Mouse (Mus musculus) heart, adult 18-20 months (tissue): ENCODE measurements around the gene Slain1. TPM values are rescaled to one million over a fixed set of nuclear protein-coding genes. Genes with fewer than 3 reads are reported as not detected.
"Not testable (repeated sequence)": the region's sequence is repeated elsewhere in the genome, so short reads cannot be mapped to it uniquely, and the experiment has no call there.

Experiments
- DNase-seq, 2 experiments: peaks; one replicate each; pipeline ENCODE4 v3.0.0; 2021 to 2022; ENCODE audit warnings: mixed read lengths in 1 of 2
- microRNA-seq, 2 experiments: library from miRNA; unstranded; fragments of <30 nt; microRNA quantifications; one replicate each; pipeline ENCODE4 v1.2.0; 2022
- total RNA-seq, 2 experiments: library from RNA; stranded (reverse); gene quantifications; 2 replicates each; pipeline ENCODE4 v1.2.3; 2021

Slain1 gene
- total RNA-seq, 2 experiments from 2014 or later = 0.15 to 1.2 TPM

- peak; percentile 34 to 68 for DNase-seq
These were observed 70.8 kb downstream of the Slain1 start for GRCm38 (mm10) chr14:103720637-103721355.

DNA sequence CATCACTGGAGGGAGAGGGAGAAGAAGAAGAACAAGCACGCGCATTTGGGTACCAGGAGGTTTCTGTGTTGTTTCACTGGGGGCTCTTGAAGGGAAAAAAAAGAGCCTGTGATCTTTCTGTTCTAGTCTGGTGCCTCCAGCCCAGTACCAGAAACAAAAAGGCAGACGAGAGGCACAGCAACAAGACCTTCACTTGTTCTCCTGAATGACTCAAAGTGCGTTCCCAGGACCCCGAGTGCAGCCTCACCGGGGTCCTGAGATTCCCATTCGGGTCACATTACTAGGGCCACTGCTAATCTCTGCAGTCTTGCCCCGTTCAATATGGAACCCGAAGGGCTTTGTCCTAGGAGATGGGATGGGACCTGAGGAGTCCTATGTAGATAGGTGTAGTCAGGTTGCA, 73.3 kb downstream of the Slain1 start:
- no peak for DNase-seq

DNA sequence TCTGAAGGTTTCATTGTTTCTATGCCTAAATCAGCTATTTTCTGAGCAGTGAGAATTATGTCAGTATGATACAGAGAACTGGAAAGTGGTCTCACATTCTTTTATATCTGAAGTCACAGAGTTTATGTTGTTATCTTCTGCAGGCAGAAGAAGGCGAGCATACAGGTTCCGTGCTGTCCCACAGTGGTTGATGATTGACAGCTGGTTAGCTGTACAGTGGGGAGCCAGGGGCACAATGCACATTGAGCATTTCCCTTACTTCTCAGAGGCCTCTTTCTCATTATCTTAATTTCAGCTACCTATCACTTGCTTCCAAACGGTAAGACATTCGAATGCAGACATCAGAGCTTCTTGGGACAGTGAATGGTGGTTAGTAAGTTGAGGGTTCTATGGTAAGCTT, 73.8 kb downstream of the Slain1 start:
- no peak for DNase-seq

- DNase-seq = no peak
These were observed 78.5 kb downstream of the Slain1 start for GRCm38 (mm10) chr14:103728506-103728905.

GRCm38 (mm10) chr14:103728951-103729725, 79.1 kb downstream of the Slain1 start:
- DNase-seq = no peak

DNA sequence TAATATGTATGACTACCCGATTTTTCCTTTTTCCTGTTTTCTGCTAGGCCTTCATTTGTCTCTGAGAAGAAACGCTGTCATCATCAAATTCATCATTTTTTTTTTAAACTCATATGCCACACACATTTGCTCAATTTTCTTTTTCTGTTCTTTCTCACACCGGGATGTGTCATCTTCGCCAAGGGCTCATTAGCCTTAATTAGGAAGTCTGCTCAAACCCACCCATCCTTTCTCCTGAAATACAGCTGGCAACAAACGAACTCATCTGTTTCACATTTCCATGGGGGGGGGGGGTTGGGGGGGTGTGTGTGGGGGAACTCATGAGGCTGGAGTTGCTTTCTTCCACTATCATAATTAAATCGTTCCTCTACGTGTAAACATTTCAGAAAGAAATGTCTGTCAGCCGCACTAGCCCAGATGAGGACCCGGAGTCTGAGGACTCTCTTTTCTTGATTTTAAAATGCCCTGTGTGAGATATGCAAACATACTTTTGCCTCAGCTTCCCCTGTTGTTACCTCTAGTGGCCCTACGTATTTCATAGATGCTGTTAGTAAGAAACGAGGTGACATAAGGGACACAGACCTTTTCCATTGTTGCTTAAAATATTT, 79.8 kb downstream of the Slain1 start:
- DNase-seq = no peak

DNA sequence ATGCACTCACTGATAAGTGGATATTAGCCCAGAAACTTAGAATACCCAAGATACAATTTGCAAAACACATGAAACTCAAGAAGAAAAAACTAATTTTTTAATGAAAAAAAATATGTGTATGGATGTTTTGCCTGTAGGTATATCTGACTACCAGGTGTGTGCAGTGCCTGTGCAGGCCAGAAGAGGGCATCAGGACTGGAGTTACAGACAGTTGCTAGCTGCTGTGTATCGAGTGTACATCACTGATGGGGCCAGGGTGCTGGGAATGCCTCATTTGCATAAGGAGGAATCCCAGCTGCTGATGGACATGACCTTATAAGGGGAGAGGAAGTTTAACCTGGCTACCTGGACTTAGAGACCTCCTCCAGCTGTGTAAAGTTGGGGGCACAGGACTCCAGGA, 82.6 kb downstream of the Slain1 start:
- DNase-seq = no peak

GRCm38 (mm10) chr14:103741216-103741615, 91.2 kb downstream of the Slain1 start:
- DNase-seq = peak in 1 of 2 experiments; percentile 11

- DNase-seq = peak in 1 of 2 experiments; percentile 62
These were observed 92.1 kb downstream of the Slain1 start for GRCm38 (mm10) chr14:103742150-103742549.

DNA sequence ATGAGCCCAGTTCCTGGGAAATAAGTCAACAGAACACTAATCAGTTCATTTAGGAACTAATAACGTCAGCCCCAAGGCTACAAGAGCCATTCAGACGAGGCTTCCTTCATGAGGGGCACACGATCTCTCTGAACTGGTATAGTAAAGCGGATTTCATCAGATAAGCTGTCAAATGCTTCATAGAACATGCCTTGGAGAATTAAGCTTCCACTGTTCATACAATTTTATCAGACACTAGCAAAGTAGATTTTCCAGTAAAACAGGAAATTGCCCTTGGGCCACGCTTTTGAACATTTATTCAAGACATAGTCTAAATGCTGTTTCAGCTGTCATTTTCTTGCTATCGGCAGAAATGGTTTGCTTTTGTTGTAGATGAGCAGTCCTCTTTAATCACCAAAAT, 97.3 kb downstream of the Slain1 start:
- DNase-seq = no peak

DNA sequence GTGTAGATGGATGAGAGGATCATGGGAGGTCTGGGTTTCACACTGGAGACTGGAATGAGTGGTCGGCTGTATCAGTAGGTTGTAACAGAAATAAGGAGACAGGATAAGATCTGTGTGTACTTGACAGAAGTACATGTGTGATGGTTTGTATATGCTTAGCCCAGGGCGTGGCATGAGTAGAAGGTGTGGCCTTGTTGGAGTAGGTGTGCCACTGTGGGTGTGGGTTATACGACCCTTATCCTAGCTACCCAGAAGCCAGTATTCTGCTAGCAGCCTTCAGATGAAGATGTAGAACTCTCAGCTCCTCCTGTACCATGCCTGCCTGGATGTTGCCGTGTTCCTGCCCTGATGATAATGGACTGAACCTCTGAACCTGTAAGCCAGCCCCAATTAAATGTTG, 100.6 kb downstream of the Slain1 start:
- not testable (repeated sequence) for DNase-seq

- no peak for DNase-seq
These were observed 101.4 kb downstream of the Slain1 start for GRCm38 (mm10) chr14:103751384-103751783.

DNA sequence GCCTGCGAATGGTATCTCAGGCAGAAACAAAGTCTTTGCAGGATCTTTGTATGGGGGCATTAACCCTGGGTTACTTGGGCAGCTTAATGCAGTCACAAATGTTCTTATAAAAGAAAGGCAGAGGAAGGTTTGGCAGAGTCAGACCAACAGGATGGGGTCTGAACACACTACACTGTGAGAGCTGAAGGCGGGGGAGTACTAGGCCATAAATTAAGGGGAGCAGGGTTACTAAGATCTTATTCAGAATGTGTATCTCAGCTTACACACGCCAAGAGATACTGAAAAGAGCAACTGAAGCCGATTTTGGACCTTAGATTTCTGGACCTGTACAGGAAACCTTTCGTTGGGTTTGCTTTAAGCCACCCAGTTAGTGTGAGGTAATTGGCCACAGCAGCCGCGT, 102.7 kb downstream of the Slain1 start:
- DNase-seq = no peak

- DNase-seq = no peak
These were observed 104.0 kb downstream of the Slain1 start for GRCm38 (mm10) chr14:103754041-103754440.

DNA sequence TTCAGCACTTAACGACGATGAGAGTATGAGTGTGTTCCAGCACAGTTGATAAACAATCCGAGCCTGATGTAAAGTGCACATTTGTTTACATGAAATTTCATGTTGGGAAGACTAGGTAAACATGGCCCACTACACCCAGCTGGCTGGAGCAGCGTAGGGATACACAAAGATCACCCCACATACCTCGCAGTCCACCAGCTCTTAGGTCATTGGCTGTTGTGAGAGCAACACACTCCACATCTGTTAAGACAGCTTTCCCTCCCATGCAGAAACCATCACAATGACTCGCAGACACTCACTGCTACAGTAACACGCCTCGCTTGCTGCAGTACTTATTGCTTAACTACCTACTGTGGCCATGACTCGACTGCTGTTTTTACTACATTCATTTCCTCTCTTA, 104.4 kb downstream of the Slain1 start:
- no peak for DNase-seq

Small RNA genes within 50 kb of the gene (microRNA-seq; reads per million reads assigned to microRNA genes)
- 0 reads per million in 2 experiments for gene Gm22877

Other genes with a start within 250 kb of the Slain1 start
- gene Scel, start 136.9 kb upstream of the Slain1 start, total RNA-seq = under 1 TPM; 0.17 to 0.31 TPM
- gene Ednrb, start 194.2 kb downstream of the Slain1 start, total RNA-seq = 10 to 100 TPM; 14.2 to 17.4 TPM